Mouse (Mus musculus): Measurements from ENCODE around the gene Tekt1. TPM values are rescaled to one million over a fixed set of nuclear protein-coding genes. Genes with fewer than 3 reads are reported as not detected.

Gene Tekt1
- polyA plus RNA-seq, 1 experiment from 2014 or later: 0.18 TPM

GRCm38 (mm10) chr11:72406079-72406675 lies 43.9 kb upstream of the Tekt1 start:
- H3K27ac ChIP-seq (ENCODE audit: low read length): peak overlapping the region; percentile 74
- H3K4me1 ChIP-seq (ENCODE audit: control insufficient read depth, insufficient read depth, low read length): peaks cover 46% of the 10 kb centered on the region
- no peaks in the 10 kb centered on the region for H3K36me3 ChIP-seq (ENCODE audit: control insufficient read depth, insufficient read depth, low read length)
- H3K9me3 ChIP-seq (replicated peaks; ENCODE audit: control insufficient read depth, low read length): no peaks in the 10 kb centered on the region
- WGBS: 48% methylated on average over 8 of the region's 8 CpGs
- H3K4me3 ChIP-seq (replicated peaks; ENCODE audit: low read length): no peak overlapping the region
- ATAC-seq (ENCODE audit: insufficient read depth, low FRiP score): peak; percentile 42; the same call in 1 of the 2 replicates
- no peaks in the 10 kb centered on the region for H3K27me3 ChIP-seq (ENCODE audit: control insufficient read depth, insufficient read depth, low read length)
- H3K9ac ChIP-seq (ENCODE audit: low read length): peak overlapping the region; percentile 40; the same call in 1 of the 2 replicates
- peak overlapping the region; percentile 95 for H3K4me2 ChIP-seq (ENCODE audit: low read depth, low read length)

GRCm38 (mm10) chr11:72405532-72405931 lies 43.3 kb upstream of the Tekt1 start:
- ATAC-seq (ENCODE audit: insufficient read depth, low FRiP score): no peak
- Histone ChIP-seq H3K27me3 (ENCODE audit: control insufficient read depth, insufficient read depth, low read length) (no peaks in the 10 kb centered on the region), H3K4me3 (replicated peaks; ENCODE audit: low read length) (no peak overlapping the region), H3K9me3 (replicated peaks; ENCODE audit: control insufficient read depth, low read length) (no peaks in the 10 kb centered on the region), H3K27ac (ENCODE audit: low read length) (peak overlapping the region; percentile 74), H3K36me3 (ENCODE audit: control insufficient read depth, insufficient read depth, low read length) (peaks cover under 1% of the 10 kb centered on the region; the same call in 1 of the 2 replicates), H3K4me1 (ENCODE audit: control insufficient read depth, insufficient read depth, low read length) (peaks cover 46% of the 10 kb centered on the region), H3K4me2 (ENCODE audit: low read depth, low read length) (0 out of 2 replicates have a peak overlapping the region, but pooled peaks have one; percentile 25), H3K9ac (ENCODE audit: low read length) (peak overlapping the region; percentile 28; the same call in 1 of the 2 replicates)
- WGBS: 52% methylated on average over 4 of the region's 4 CpGs

GRCm38 (mm10) chr11:72402969-72403368 lies 40.7 kb upstream of the Tekt1 start:
- H3K4me1 ChIP-seq (ENCODE audit: control insufficient read depth, insufficient read depth, low read length): peaks cover 28% of the 10 kb centered on the region
- WGBS: 81% methylated on average over 12 of the region's 12 CpGs
- H3K4me2 ChIP-seq (ENCODE audit: low read depth, low read length): no peak overlapping the region
- peaks cover 5% of the 10 kb centered on the region; the same call in 1 of the 2 replicates for H3K36me3 ChIP-seq (ENCODE audit: control insufficient read depth, insufficient read depth, low read length)
- ATAC-seq (ENCODE audit: insufficient read depth, low FRiP score): no peak
- H3K4me3 ChIP-seq (replicated peaks; ENCODE audit: low read length): no peak overlapping the region
- no peaks in the 10 kb centered on the region for H3K9me3 ChIP-seq (replicated peaks; ENCODE audit: control insufficient read depth, low read length)
- no peak overlapping the region for H3K9ac ChIP-seq (ENCODE audit: low read length)
- H3K27ac ChIP-seq (ENCODE audit: low read length): no peak overlapping the region
- no peaks in the 10 kb centered on the region for H3K27me3 ChIP-seq (ENCODE audit: control insufficient read depth, insufficient read depth, low read length)

GRCm38 (mm10) chr11:72402017-72402416 lies 39.8 kb upstream of the Tekt1 start:
- 59% methylated on average over 5 of the region's 5 CpGs for WGBS
- H3K4me2 ChIP-seq (ENCODE audit: low read depth, low read length): no peak overlapping the region
- no peak for ATAC-seq (ENCODE audit: insufficient read depth, low FRiP score)

GRCm38 (mm10) chr11:72401068-72401467 lies 38.8 kb upstream of the Tekt1 start:
- ATAC-seq (ENCODE audit: insufficient read depth, low FRiP score): no peak
- 86% methylated on average over 12 of the region's 12 CpGs for WGBS
- Histone ChIP-seq H3K27me3 (ENCODE audit: control insufficient read depth, insufficient read depth, low read length) (no peaks in the 10 kb centered on the region), H3K4me2 (ENCODE audit: low read depth, low read length) (no peak overlapping the region), H3K4me1 (ENCODE audit: control insufficient read depth, insufficient read depth, low read length) (peaks cover 32% of the 10 kb centered on the region), H3K4me3 (replicated peaks; ENCODE audit: low read length) (no peak overlapping the region), H3K27ac (ENCODE audit: low read length) (no peak overlapping the region), H3K9me3 (replicated peaks; ENCODE audit: control insufficient read depth, low read length) (no peaks in the 10 kb centered on the region), H3K9ac (ENCODE audit: low read length) (no peak overlapping the region), H3K36me3 (ENCODE audit: control insufficient read depth, insufficient read depth, low read length) (peaks cover 5% of the 10 kb centered on the region; the same call in 1 of the 2 replicates)

More at GRCm38 (mm10) chr11:72402017-72402416, 39.8 kb upstream of the Tekt1 start:
- Histone ChIP-seq H3K4me3 (replicated peaks; ENCODE audit: low read length) (no peak overlapping the region), H3K9ac (ENCODE audit: low read length) (no peak overlapping the region), H3K9me3 (replicated peaks; ENCODE audit: control insufficient read depth, low read length) (no peaks in the 10 kb centered on the region), H3K36me3 (ENCODE audit: control insufficient read depth, insufficient read depth, low read length) (peaks cover 5% of the 10 kb centered on the region; the same call in 1 of the 2 replicates), H3K27me3 (ENCODE audit: control insufficient read depth, insufficient read depth, low read length) (no peaks in the 10 kb centered on the region), H3K4me1 (ENCODE audit: control insufficient read depth, insufficient read depth, low read length) (peaks cover 28% of the 10 kb centered on the region), H3K27ac (ENCODE audit: low read length) (peak overlapping the region; percentile 1; the same call in 1 of the 2 replicates)

- no peaks in the 10 kb centered on the region for H3K9me3 ChIP-seq (replicated peaks; ENCODE audit: control insufficient read depth, low read length)
- no peak for ATAC-seq (ENCODE audit: insufficient read depth, low FRiP score)
- H3K4me3 ChIP-seq (replicated peaks; ENCODE audit: low read length): no peak overlapping the region
- no peak overlapping the region for H3K9ac ChIP-seq (ENCODE audit: low read length)
- WGBS: 82% methylated on average over 8 of the region's 8 CpGs
- no peak overlapping the region for H3K4me2 ChIP-seq (ENCODE audit: low read depth, low read length)
- H3K4me1 ChIP-seq (ENCODE audit: control insufficient read depth, insufficient read depth, low read length): peaks cover 30% of the 10 kb centered on the region
- peak overlapping the region; percentile 81; the same call in 1 of the 2 replicates for H3K27ac ChIP-seq (ENCODE audit: low read length)
- H3K36me3 ChIP-seq (ENCODE audit: control insufficient read depth, insufficient read depth, low read length): peaks cover 5% of the 10 kb centered on the region; the same call in 1 of the 2 replicates
- no peaks in the 10 kb centered on the region for H3K27me3 ChIP-seq (ENCODE audit: control insufficient read depth, insufficient read depth, low read length)
These were observed 35.7 kb upstream of the Tekt1 start for GRCm38 (mm10) chr11:72397811-72398525.

- no peak overlapping the region for H3K4me3 ChIP-seq (replicated peaks; ENCODE audit: low read length)
- no peaks in the 10 kb centered on the region for H3K27me3 ChIP-seq (ENCODE audit: control insufficient read depth, insufficient read depth, low read length)
- H3K27ac ChIP-seq (ENCODE audit: low read length): peak overlapping the region; percentile 81
- H3K4me1 ChIP-seq (ENCODE audit: control insufficient read depth, insufficient read depth, low read length): peaks cover 26% of the 10 kb centered on the region
- 48% methylated on average over 10 of the region's 10 CpGs for WGBS
- H3K9ac ChIP-seq (ENCODE audit: low read length): no peak overlapping the region
- H3K36me3 ChIP-seq (ENCODE audit: control insufficient read depth, insufficient read depth, low read length): peaks cover 5% of the 10 kb centered on the region; the same call in 1 of the 2 replicates
- peak overlapping the region; percentile 10; the same call in 1 of the 2 replicates for H3K4me2 ChIP-seq (ENCODE audit: low read depth, low read length)
- no peaks in the 10 kb centered on the region for H3K9me3 ChIP-seq (replicated peaks; ENCODE audit: control insufficient read depth, low read length)
- ATAC-seq (ENCODE audit: insufficient read depth, low FRiP score): peak; percentile 54; the same call in 1 of the 2 replicates
These were observed 34.8 kb upstream of the Tekt1 start for GRCm38 (mm10) chr11:72397072-72397471.

- Histone ChIP-seq H3K4me2 (ENCODE audit: low read depth, low read length) (peak overlapping the region; percentile 10; the same call in 1 of the 2 replicates), H3K27me3 (ENCODE audit: control insufficient read depth, insufficient read depth, low read length) (no peaks in the 10 kb centered on the region), H3K9ac (ENCODE audit: low read length) (0 out of 2 replicates have a peak overlapping the region, but pooled peaks have one; percentile 1), H3K36me3 (ENCODE audit: control insufficient read depth, insufficient read depth, low read length) (peaks cover 5% of the 10 kb centered on the region; the same call in 1 of the 2 replicates), H3K4me3 (replicated peaks; ENCODE audit: low read length) (no peak overlapping the region), H3K27ac (ENCODE audit: low read length) (peak overlapping the region; percentile 81), H3K9me3 (replicated peaks; ENCODE audit: control insufficient read depth, low read length) (no peaks in the 10 kb centered on the region), H3K4me1 (ENCODE audit: control insufficient read depth, insufficient read depth, low read length) (peaks cover 26% of the 10 kb centered on the region)
- peak; percentile 67 for ATAC-seq (ENCODE audit: insufficient read depth, low FRiP score)
- WGBS: 53% methylated on average over 7 of the region's 7 CpGs
These were observed 34.4 kb upstream of the Tekt1 start for GRCm38 (mm10) chr11:72396621-72397020.

- H3K36me3 ChIP-seq (ENCODE audit: control insufficient read depth, insufficient read depth, low read length): peaks cover 5% of the 10 kb centered on the region; the same call in 1 of the 2 replicates
- H3K9me3 ChIP-seq (replicated peaks; ENCODE audit: control insufficient read depth, low read length): no peaks in the 10 kb centered on the region
- no peak overlapping the region for H3K4me3 ChIP-seq (replicated peaks; ENCODE audit: low read length)
- H3K4me1 ChIP-seq (ENCODE audit: control insufficient read depth, insufficient read depth, low read length): peaks cover 26% of the 10 kb centered on the region
- H3K27me3 ChIP-seq (ENCODE audit: control insufficient read depth, insufficient read depth, low read length): no peaks in the 10 kb centered on the region
- H3K9ac ChIP-seq (ENCODE audit: low read length): no peak overlapping the region
- no peak overlapping the region for H3K27ac ChIP-seq (ENCODE audit: low read length)
- H3K4me2 ChIP-seq (ENCODE audit: low read depth, low read length): no peak overlapping the region
- 64% methylated on average over 6 of the region's 6 CpGs for WGBS
- ATAC-seq (ENCODE audit: insufficient read depth, low FRiP score): no peak
These were observed 33.4 kb upstream of the Tekt1 start for GRCm38 (mm10) chr11:72395652-72396051.

Data from stomach, embryonic 16.5 days (tissue).